31 mouse cellular contexts compared by ENCODE assay signal in the genomic region with DNA sequence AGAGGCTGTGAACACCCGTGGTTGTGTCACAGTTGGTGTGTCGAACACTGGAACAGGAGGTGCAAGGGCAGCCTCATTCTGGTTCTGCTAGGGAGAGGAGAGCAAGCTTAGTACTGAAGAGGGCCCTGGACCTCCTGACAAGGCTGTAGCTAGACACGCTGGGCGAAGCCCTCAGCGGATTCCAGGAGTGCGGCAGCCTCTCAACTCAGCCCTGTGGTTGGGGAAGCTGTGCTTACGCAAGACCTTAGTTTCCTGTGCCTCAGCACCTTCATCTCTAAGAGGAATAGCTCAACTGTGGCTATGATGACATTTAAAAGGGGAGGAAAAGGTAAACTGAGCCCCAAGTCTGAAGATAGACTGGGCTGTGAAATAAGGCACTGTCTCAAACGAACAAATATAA. TPM values are rescaled to one million over a fixed set of nuclear protein-coding genes. Genes with fewer than 3 reads are reported as not detected.
DNase-seq lines count a peak whose midpoint lies in the region; ATAC-seq and TF ChIP-seq lines count a peak whose summit lies in the region.
"Had no signal": no experiment of that assay in that cellular context is flagged by ENCODE, and none has a peak within 500 bp of the region (broad histone marks: within the 10 kb centered on the region; RNA-seq: fewer than 3 reads in every experiment).

No protein-coding gene starts in this region.

- no peak for TF ChIP-seq EP300 in liver, postnatal 0 days (IDR thresholded peaks at IDR 0.05; ENCODE audit: low read depth)

- WGBS in liver, adult 2 months = 38% methylated on average over 8 of the region's 8 CpGs
- WGBS in liver, embryonic 12.5 days (ENCODE audit: insufficient replicate concordance) = 72% methylated on average over 8 of the region's 8 CpGs
- 46% methylated on average over 8 of the region's 8 CpGs for WGBS in liver, postnatal 0 days (ENCODE audit: insufficient replicate concordance)
- WGBS in kidney, embryonic 15.5 days = 92% methylated on average over 8 of the region's 8 CpGs

- no peaks in the 10 kb centered on the region for H3K27me3 ChIP-seq in liver, adult 2 months (ENCODE audit: control insufficient read depth, insufficient read depth, low read length)
- H3K27me3 ChIP-seq in liver, embryonic 12.5 days (replicated peaks) = no peaks in the 10 kb centered on the region
- H3K27me3 ChIP-seq in liver, postnatal 0 days (ENCODE audit: insufficient read depth, low read length) = no peaks in the 10 kb centered on the region
- no peaks in the 10 kb centered on the region for H3K27me3 ChIP-seq in kidney, embryonic 15.5 days
- H3K27me3 ChIP-seq: CH12.LX; forebrain, embryonic 13.5 days; limb, embryonic 15.5 days; neural tube, embryonic 15.5 days had no signal

- H3K27ac ChIP-seq in liver, adult 2 months (replicated peaks; ENCODE audit: insufficient read depth, low read depth, low read length) = peak overlapping the region; percentile 9; the same call in 1 of the 2 replicates
- no peak overlapping the region for H3K27ac ChIP-seq in liver, embryonic 12.5 days
- peak overlapping the region; percentile 72 for H3K27ac ChIP-seq in liver, postnatal 0 days (ENCODE audit: low read depth)
- no peak overlapping the region for H3K27ac ChIP-seq in kidney, embryonic 15.5 days
- H3K27ac ChIP-seq: forebrain, embryonic 13.5 days; hindbrain, embryonic 14.5 days; limb, embryonic 15.5 days; neural tube, embryonic 15.5 days had no signal

- H3K4me1 ChIP-seq in liver, adult 2 months (ENCODE audit: control insufficient read depth, insufficient read depth, low read length) = peaks cover 4% of the 10 kb centered on the region; the same call in 1 of the 2 replicates
- H3K4me1 ChIP-seq in liver, embryonic 12.5 days = no peaks in the 10 kb centered on the region
- peaks cover 9% of the 10 kb centered on the region; the same call in 1 of the 2 replicates for H3K4me1 ChIP-seq in liver, postnatal 0 days (ENCODE audit: insufficient read depth)
- no peaks in the 10 kb centered on the region for H3K4me1 ChIP-seq in kidney, embryonic 15.5 days
- H3K4me1 ChIP-seq: forebrain, embryonic 13.5 days; limb, embryonic 15.5 days; neural tube, embryonic 15.5 days had no signal

- H3K79me2 ChIP-seq in liver, adult 2 months (ENCODE audit: control insufficient read depth, insufficient read depth, low read length) = no peaks in the 10 kb centered on the region

- DNase-seq in liver, adult 2 months (ENCODE audit: extremely low read depth, low read depth, low spot score) = peak; percentile 63
- DNase-seq in liver, postnatal 0 days = peak; percentile 50
- DNase-seq in lung, postnatal 36 days = peak; percentile 67
- no peak for DNase-seq in adrenal gland, postnatal 14 days
- no peak for DNase-seq in left cerebral cortex, adult 11 months (ENCODE audit: low spot score)
- no peak for DNase-seq in thymus, postnatal 0 days (ENCODE audit: low spot score)
- DNase-seq: adrenal gland, postnatal 36 days; cerebellum, adult 8-10 months; kidney, adult 9 months; kidney, postnatal 4 days; right cerebral cortex, postnatal 14 days; spleen, adult 18-20 months; thymus, postnatal 36 days had no signal

- TF ChIP-seq POLR2A in liver, adult 2 months (IDR thresholded peaks at IDR 0.05; ENCODE audit: extremely low read depth, insufficient read depth, low read length) = no peak

- ATAC-seq in liver, embryonic 12.5 days = no peak
- peak; percentile 55 for ATAC-seq in liver, postnatal 0 days
- ATAC-seq in kidney, embryonic 15.5 days (replicated peaks; ENCODE audit: low FRiP score) = no peak
- ATAC-seq: forebrain, embryonic 13.5 days; midbrain, embryonic 16.5 days had no signal

- no peak overlapping the region for H3K4me2 ChIP-seq in liver, embryonic 12.5 days
- H3K4me2 ChIP-seq in liver, postnatal 0 days (ENCODE audit: low read depth, low read length) = no peak overlapping the region
- no peak overlapping the region for H3K4me2 ChIP-seq in kidney, embryonic 15.5 days
- H3K4me2 ChIP-seq: forebrain, embryonic 13.5 days; hindbrain, embryonic 14.5 days; limb, embryonic 15.5 days; neural tube, embryonic 15.5 days had no signal

- peaks cover 17% of the 10 kb centered on the region for H3K36me3 ChIP-seq in liver, adult 2 months (ENCODE audit: control insufficient read depth, insufficient read depth, low read length)
- peaks cover 72% of the 10 kb centered on the region for H3K36me3 ChIP-seq in liver, embryonic 12.5 days
- peaks cover 48% of the 10 kb centered on the region for H3K36me3 ChIP-seq in liver, postnatal 0 days (replicated peaks; ENCODE audit: insufficient read depth, low read length)
- peaks cover 76% of the 10 kb centered on the region for H3K36me3 ChIP-seq in kidney, embryonic 15.5 days

- no peak overlapping the region for H3K4me3 ChIP-seq in liver, adult 2 months (ENCODE audit: insufficient read depth, low read depth, low read length)
- H3K4me3 ChIP-seq in liver, embryonic 12.5 days = no peak overlapping the region
- H3K4me3 ChIP-seq in liver, postnatal 0 days (ENCODE audit: low read depth, low read length) = no peak overlapping the region
- H3K4me3 ChIP-seq in kidney, embryonic 15.5 days (replicated peaks) = no peak overlapping the region
- H3K4me3 ChIP-seq: erythroblast, embryonic 14.5 days; forebrain, embryonic 13.5 days; limb, embryonic 15.5 days; neural tube, embryonic 15.5 days had no signal

- no peaks in the 10 kb centered on the region for H3K9me3 ChIP-seq in liver, embryonic 12.5 days (replicated peaks)
- H3K9me3 ChIP-seq in liver, postnatal 0 days (ENCODE audit: low read length) = no peaks in the 10 kb centered on the region
- no peaks in the 10 kb centered on the region for H3K9me3 ChIP-seq in kidney, embryonic 15.5 days (replicated peaks)
- H3K9me3 ChIP-seq: forebrain, embryonic 13.5 days; limb, embryonic 15.5 days; neural tube, embryonic 15.5 days had no signal

- TF ChIP-seq CTCF in liver, adult 2 months (IDR thresholded peaks at IDR 0.05; ENCODE audit: low read depth, low read length) = no peak
- no peak for TF ChIP-seq CTCF in liver, postnatal 0 days (IDR thresholded peaks at IDR 0.05; ENCODE audit: low read depth)

- peak overlapping the region; percentile 13; the same call in 1 of the 2 replicates for H3K9ac ChIP-seq in liver, adult 2 months (ENCODE audit: low read depth, low read length)
- no peak overlapping the region for H3K9ac ChIP-seq in liver, embryonic 12.5 days
- peak overlapping the region; percentile 12; the same call in 1 of the 2 replicates for H3K9ac ChIP-seq in liver, postnatal 0 days (replicated peaks)
- H3K9ac ChIP-seq in kidney, embryonic 15.5 days = no peak overlapping the region
- H3K9ac ChIP-seq: forebrain, embryonic 13.5 days; hindbrain, embryonic 14.5 days; limb, embryonic 15.5 days; neural tube, embryonic 15.5 days had no signal

RNA-seq across cellular contexts. Expression of a gene that starts 14.3 kb away (rescaled TPM):
- 240 and 252 TPM in 2 replicates for total RNA-seq in liver, adult 2 months (2014; rRNA removed)
- polyA plus RNA-seq in liver, adult 2 months (2012; rRNA removed) = 374 and 460 TPM in 2 replicates
- polyA plus RNA-seq in liver, embryonic 12.5 days (2016; fragmentation: Nextera tagmentation; extraction: Ambion mirVana) = 14.6 and 15.1 TPM in 2 replicates
- polyA plus RNA-seq in liver, postnatal 0 days (2015; fragmentation: Nextera tagmentation; extraction: Ambion mirVana) = 93.8 and 97.1 TPM in 2 replicates
- polyA plus RNA-seq in kidney, embryonic 15.5 days (2015; fragmentation: Nextera tagmentation; extraction: Ambion mirVana) = 1.6 and 1.9 TPM in 2 replicates
- total RNA-seq in adrenal gland, postnatal 14 days (2021) = 1.0 and 28.4 TPM in 2 replicates
- 0.71 and 0.95 TPM in 2 replicates for polyA plus RNA-seq in thymus, postnatal 0 days (2015; fragmentation: Nextera tagmentation; extraction: Ambion mirVana)
- total RNA-seq: adrenal gland, postnatal 36 days; heart, adult 8-10 months; layer of hippocampus, postnatal 10 days; left cerebral cortex, postnatal 25 days had no signal

RNA-seq across cellular contexts. Expression of a gene that starts 30.2 kb away (rescaled TPM):
- 7.0 and 11.2 TPM in 2 replicates for total RNA-seq in liver, adult 2 months (2014; rRNA removed)
- polyA plus RNA-seq in liver, adult 2 months (2012; rRNA removed) = 11.6 and 12.2 TPM in 2 replicates
- polyA plus RNA-seq in liver, embryonic 12.5 days (2016; fragmentation: Nextera tagmentation; extraction: Ambion mirVana) = 25.6 and 28.1 TPM in 2 replicates
- polyA plus RNA-seq in liver, postnatal 0 days (2015; fragmentation: Nextera tagmentation; extraction: Ambion mirVana) = 6.7 and 8.8 TPM in 2 replicates
- polyA plus RNA-seq in kidney, embryonic 15.5 days (2015; fragmentation: Nextera tagmentation; extraction: Ambion mirVana) = 42.8 and 45.5 TPM in 2 replicates
- 19.9 and 23.5 TPM in 2 replicates for total RNA-seq in adrenal gland, postnatal 14 days (2021)
- 35.8 and 36.7 TPM in 2 replicates for polyA plus RNA-seq in thymus, postnatal 0 days (2015; fragmentation: Nextera tagmentation; extraction: Ambion mirVana)

RNA-seq across cellular contexts. Expression of a gene that starts 30.4 kb away (rescaled TPM):
- total RNA-seq in liver, adult 2 months (2014; rRNA removed) = 85.4 and 95.0 TPM in 2 replicates
- polyA plus RNA-seq in liver, adult 2 months (2012; rRNA removed) = 42.4 and 46.0 TPM in 2 replicates
- polyA plus RNA-seq in liver, embryonic 12.5 days (2016; fragmentation: Nextera tagmentation; extraction: Ambion mirVana) = 97.6 and 98.2 TPM in 2 replicates
- 60.5 and 62.9 TPM in 2 replicates for polyA plus RNA-seq in liver, postnatal 0 days (2015; fragmentation: Nextera tagmentation; extraction: Ambion mirVana)
- 104 and 105 TPM in 2 replicates for polyA plus RNA-seq in kidney, embryonic 15.5 days (2015; fragmentation: Nextera tagmentation; extraction: Ambion mirVana)
- total RNA-seq in adrenal gland, postnatal 14 days (2021) = 94.0 and 100 TPM in 2 replicates
- 42.3 and 42.5 TPM in 2 replicates for polyA plus RNA-seq in thymus, postnatal 0 days (2015; fragmentation: Nextera tagmentation; extraction: Ambion mirVana)

RNA-seq across cellular contexts. Expression of a gene that starts 37.9 kb away (rescaled TPM):
- 374 and 399 TPM in 2 replicates for total RNA-seq in liver, adult 2 months (2014; rRNA removed)
- polyA plus RNA-seq in liver, adult 2 months (2012; rRNA removed) = 267 and 371 TPM in 2 replicates
- polyA plus RNA-seq in liver, embryonic 12.5 days (2016; fragmentation: Nextera tagmentation; extraction: Ambion mirVana) = 57.0 and 62.6 TPM in 2 replicates
- 531 and 542 TPM in 2 replicates for polyA plus RNA-seq in liver, postnatal 0 days (2015; fragmentation: Nextera tagmentation; extraction: Ambion mirVana)
- 1.8 and 3.7 TPM in 2 replicates for polyA plus RNA-seq in kidney, embryonic 15.5 days (2015; fragmentation: Nextera tagmentation; extraction: Ambion mirVana)
- total RNA-seq in adrenal gland, postnatal 14 days (2021) = 4.9 and 76.6 TPM in 2 replicates
- 0.58 and 0.69 TPM in 2 replicates for polyA plus RNA-seq in thymus, postnatal 0 days (2015; fragmentation: Nextera tagmentation; extraction: Ambion mirVana)
- total RNA-seq: CH12.LX; gastrocnemius, adult 8-10 months; layer of hippocampus, postnatal 10 days; left cerebral cortex, postnatal 25 days had no signal
- polyA plus RNA-seq: cortical plate, adult 2 months had no signal

RNA-seq across cellular contexts. Expression of a gene that starts 49.2 kb away (rescaled TPM):
- 95.0 and 117 TPM in 2 replicates for total RNA-seq in liver, adult 2 months (2014; rRNA removed)
- 173 and 185 TPM in 2 replicates for polyA plus RNA-seq in liver, adult 2 months (2012; rRNA removed)
- polyA plus RNA-seq in liver, embryonic 12.5 days (2016; fragmentation: Nextera tagmentation; extraction: Ambion mirVana) = 4.4 and 5.2 TPM in 2 replicates
- polyA plus RNA-seq in liver, postnatal 0 days (2015; fragmentation: Nextera tagmentation; extraction: Ambion mirVana) = 35.1 and 36.0 TPM in 2 replicates
- polyA plus RNA-seq in kidney, embryonic 15.5 days (2015; fragmentation: Nextera tagmentation; extraction: Ambion mirVana) = 0.19 and 0.21 TPM in 2 replicates
- 1.3 and 13.2 TPM in 2 replicates for total RNA-seq in adrenal gland, postnatal 14 days (2021)
- 0.22 TPM in 1 of 2 replicates, not detected in the other for polyA plus RNA-seq in thymus, postnatal 0 days (2015; fragmentation: Nextera tagmentation; extraction: Ambion mirVana)
- total RNA-seq: CH12.LX; gastrocnemius, adult 8-10 months; left cerebral cortex, postnatal 25 days; MEL had no signal
- polyA plus RNA-seq: embryonic facial prominence, embryonic 11.5 days; heart, embryonic 16.5 days; hindbrain, embryonic 14.5 days; intestine, embryonic 14.5 days; limb, embryonic 15.5 days; midbrain, embryonic 16.5 days; neural tube, embryonic 15.5 days had no signal

Comparison
In these comparisons a context has a peak if more than half of its experiments do, and no peak if none do; other contexts are left out.
1. H3K27ac ChIP-seq: peak in liver, adult 2 months (single experiment) and liver, postnatal 0 days (single experiment); none in liver, embryonic 12.5 days (single experiment) and kidney, embryonic 15.5 days (single experiment).
2. H3K9ac ChIP-seq: peak in liver, adult 2 months (single experiment) and liver, postnatal 0 days (single experiment); none in liver, embryonic 12.5 days (single experiment) and kidney, embryonic 15.5 days (single experiment).
3. DNase-seq: peak in liver, adult 2 months (single experiment), liver, postnatal 0 days (single experiment) and lung, postnatal 36 days (single experiment); none in adrenal gland, postnatal 14 days (single experiment), left cerebral cortex, adult 11 months (single experiment) and thymus, postnatal 0 days (single experiment).